Mouse (Mus musculus) forebrain, postnatal 0 days (tissue): ENCODE data around the gene Spindoc. TPM values are rescaled to one million over a fixed set of nuclear protein-coding genes. Genes with fewer than 3 reads are reported as not detected.
A peak's percentile ranks its signal among the peaks of the same experiment; 100 is the strongest.

Experiments used
- ATAC-seq: fragments of 200-750 bp; cut with Nextera tagmentation; 2 replicates; pipeline ENCODE4 v1.8.0; 2017; ENCODE audit warnings: mild to moderate bottlenecking, moderate library complexity
- DNase-seq: peaks from one replicate; pipeline ENCODE4 v3.0.0-alpha.2; 2015
- H3K27ac ChIP-seq: fragments of 300-500 bp; sonication (generic); 2 replicates; pipeline ENCODE4 v1.5.1; 2014; ENCODE audit warnings: low read depth, mild to moderate bottlenecking, antibody characterized with exemption, low read length, moderate library complexity, mixed read lengths
- H3K27me3 ChIP-seq: fragments of 300-500 bp; sonication (generic); 2 replicates; pipeline ENCODE4 v1.6.1; 2014; ENCODE audit warnings: mild to moderate bottlenecking, low read length, mixed read lengths; ENCODE audit not compliant: insufficient read depth
- H3K36me3 ChIP-seq: fragments of 300-500 bp; sonication (generic); 2 replicates; pipeline ENCODE4 v1.6.1; 2014; ENCODE audit warnings: mild to moderate bottlenecking, moderate library complexity; ENCODE audit not compliant: insufficient read depth
- H3K4me1 ChIP-seq: fragments of 300-500 bp; sonication (generic); 2 replicates; pipeline ENCODE4 v1.6.1; 2014; ENCODE audit warnings: antibody characterized with exemption; ENCODE audit not compliant: insufficient read depth
- H3K4me2 ChIP-seq: fragments of 300-500 bp; sonication (generic); 2 replicates; pipeline ENCODE4 v1.6.1; 2014; ENCODE audit warnings: low read depth, mild to moderate bottlenecking, moderate library complexity
- H3K4me3 ChIP-seq: fragments of 300-500 bp; sonication (generic); 2 replicates; pipeline ENCODE4 v1.5.1; 2014; ENCODE audit warnings: low read depth, low read length, mixed read lengths
- H3K9ac ChIP-seq: fragments of 300-500 bp; sonication (generic); 2 replicates; pipeline ENCODE4 v1.6.1; 2014; ENCODE audit warnings: mild to moderate bottlenecking
- H3K9me3 ChIP-seq: fragments of 300-500 bp; sonication (generic); 2 replicates; pipeline ENCODE4 v1.6.1; 2016; ENCODE audit warnings: low read length
- CTCF ChIP-seq: sonication (generic); IDR thresholded peaks from 2 replicates; pipeline ENCODE4 v1.5.1; 2016; ENCODE audit warnings: antibody characterized with exemption, control low read depth, low read depth
- WGBS: fragments of 180-500 bp; shearing (Covaris S2); extraction: QIAGEN DNeasy Blood & Tissue Kit; methylation state at CpG from one replicate; pipeline ENCODE4 v1.1.7; 2014; 5-methylcytosine and 5-hydroxymethylcytosine counted together
- polyA plus RNA-seq: library from polyadenylated mRNA; unstranded; fragments of >200 nt; fragmentation: Nextera tagmentation; extraction: Ambion mirVana; gene quantifications from 2 replicates; pipeline ENCODE4 v1.2.1, GENCODE M21; 2015
- total RNA-seq: library from RNA; depleted of rRNA; stranded (reverse); fragments of >200 nt; gene quantifications from 2 replicates; pipeline ENCODE4 v1.2.3, GENCODE M21; 2014

The Spindoc gene
- total and polyA plus RNA-seq, 2 experiments from 2014 or later: 20.8 to 48.9 TPM

- 4% methylated on average over 36 of the region's 46 CpGs for WGBS
- Histone ChIP-seq H3K9ac (peak overlapping the region; percentile 95), H3K4me3 (peak overlapping the region; percentile 93), H3K4me1 (peaks cover 21% of the 10 kb centered on the region), H3K36me3 (peaks cover 4% of the 10 kb centered on the region; the same call in 1 of the 2 replicates), H3K27me3 (no peaks in the 10 kb centered on the region), H3K4me2 (peak overlapping the region; percentile 75), H3K27ac (peak overlapping the region; percentile 87), H3K9me3 (no peaks in the 10 kb centered on the region)
- ATAC-seq (peak; percentile 62), DNase-seq (peak; percentile 35)
- TF ChIP-seq CTCF: no peak
Measured at GRCm38 (mm10) chr19:7340780-7341475, 41.9 kb downstream of the Spindoc start.

- Histone ChIP-seq H3K36me3 (peaks cover 4% of the 10 kb centered on the region; the same call in 1 of the 2 replicates), H3K4me1 (peaks cover 21% of the 10 kb centered on the region), H3K9me3 (no peaks in the 10 kb centered on the region), H3K27me3 (no peaks in the 10 kb centered on the region), H3K4me3 (peak overlapping the region; percentile 93), H3K9ac (peak overlapping the region; percentile 95), H3K27ac (peak overlapping the region; percentile 87), H3K4me2 (peak overlapping the region; percentile 75)
- under 1% methylated on average over 15 of the region's 15 CpGs for WGBS
- DNase-seq (peak; percentile 38), ATAC-seq (no peak)
- TF ChIP-seq CTCF: no peak
Measured at GRCm38 (mm10) chr19:7340371-7340779, 42.4 kb downstream of the Spindoc start.

GRCm38 (mm10) chr19:7339867-7340266 lies 42.9 kb downstream of the Spindoc start:
- Histone ChIP-seq H3K4me1 (peaks cover 21% of the 10 kb centered on the region), H3K27ac (no peak overlapping the region), H3K36me3 (peaks cover 4% of the 10 kb centered on the region; the same call in 1 of the 2 replicates), H3K4me3 (peak overlapping the region; percentile 93), H3K27me3 (no peaks in the 10 kb centered on the region), H3K9ac (peak overlapping the region; percentile 95), H3K4me2 (peak overlapping the region; percentile 75), H3K9me3 (no peaks in the 10 kb centered on the region)
- ATAC-seq (no peak), DNase-seq (no peak)
- TF ChIP-seq CTCF: no peak
- 35% methylated on average over 4 of the region's 4 CpGs for WGBS

GRCm38 (mm10) chr19:7339026-7339425 lies 43.8 kb downstream of the Spindoc start:
- Histone ChIP-seq H3K4me3 (no peak overlapping the region), H3K9ac (peak overlapping the region; percentile 32; the same call in 1 of the 2 replicates), H3K27ac (no peak overlapping the region), H3K4me1 (peaks cover 21% of the 10 kb centered on the region), H3K4me2 (peak overlapping the region; percentile 75), H3K9me3 (no peaks in the 10 kb centered on the region), H3K36me3 (peaks cover 4% of the 10 kb centered on the region; the same call in 1 of the 2 replicates), H3K27me3 (no peaks in the 10 kb centered on the region)
- no peak for TF ChIP-seq CTCF
- 71% methylated on average over 5 of the region's 5 CpGs for WGBS
- no peak for ATAC-seq
- DNase-seq: no peak

DNA sequence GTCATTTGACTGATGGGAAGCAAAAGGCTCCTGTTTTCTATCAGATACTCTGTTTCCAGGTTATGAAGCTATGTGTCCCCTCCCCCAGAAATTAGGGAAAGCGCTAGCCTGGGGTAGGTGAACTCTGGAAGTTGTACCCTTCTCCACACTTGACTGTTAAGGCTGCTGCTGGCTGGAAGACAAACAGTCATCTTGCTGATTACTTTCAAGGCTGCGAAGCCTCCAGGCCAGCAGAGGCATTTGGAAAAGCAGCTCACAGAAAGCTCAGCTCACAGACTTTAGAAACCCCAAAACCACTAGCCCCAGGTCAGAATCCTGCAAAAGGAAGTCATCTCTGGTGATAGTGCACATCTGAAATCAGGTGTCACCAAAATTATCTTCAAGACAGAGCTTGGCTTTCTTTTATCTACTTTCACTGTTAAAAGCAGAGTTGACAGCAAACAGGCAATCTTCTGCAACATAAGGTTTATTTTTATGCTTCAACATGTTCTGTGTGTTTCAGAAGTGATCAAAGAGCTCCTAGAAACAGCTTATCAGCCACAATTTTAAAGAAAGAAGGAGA lies 44.9 kb downstream of the Spindoc start:
- 92% methylated on average over 2 of the region's 2 CpGs for WGBS
- H3K36me3 ChIP-seq: peaks cover 4% of the 10 kb centered on the region
- H3K4me1 ChIP-seq: peaks cover 21% of the 10 kb centered on the region
- no peak overlapping the region for H3K4me3 ChIP-seq
- no peaks in the 10 kb centered on the region for H3K9me3 ChIP-seq
- ATAC-seq (no peak), DNase-seq (no peak)
- H3K27me3 ChIP-seq: no peaks in the 10 kb centered on the region
- H3K9ac ChIP-seq: 0 out of 2 replicates have a peak overlapping the region, but pooled peaks have one; percentile 1
- no peak for TF ChIP-seq CTCF
- no peak overlapping the region for H3K27ac ChIP-seq
- H3K4me2 ChIP-seq: 0 out of 2 replicates have a peak overlapping the region, but pooled peaks have one; percentile 75

GRCm38 (mm10) chr19:7335656-7336055 lies 47.1 kb downstream of the Spindoc start:
- ATAC-seq (no peak), DNase-seq (no peak)
- no peak overlapping the region for H3K27ac ChIP-seq
- WGBS: 75% methylated on average over 4 of the region's 4 CpGs
- no peak overlapping the region for H3K9ac ChIP-seq
- H3K4me3 ChIP-seq: no peak overlapping the region
- no peaks in the 10 kb centered on the region for H3K9me3 ChIP-seq
- no peak overlapping the region for H3K4me2 ChIP-seq
- no peaks in the 10 kb centered on the region for H3K27me3 ChIP-seq
- H3K36me3 ChIP-seq: peaks cover 9% of the 10 kb centered on the region
- TF ChIP-seq CTCF: no peak
- peaks cover 18% of the 10 kb centered on the region for H3K4me1 ChIP-seq

DNA sequence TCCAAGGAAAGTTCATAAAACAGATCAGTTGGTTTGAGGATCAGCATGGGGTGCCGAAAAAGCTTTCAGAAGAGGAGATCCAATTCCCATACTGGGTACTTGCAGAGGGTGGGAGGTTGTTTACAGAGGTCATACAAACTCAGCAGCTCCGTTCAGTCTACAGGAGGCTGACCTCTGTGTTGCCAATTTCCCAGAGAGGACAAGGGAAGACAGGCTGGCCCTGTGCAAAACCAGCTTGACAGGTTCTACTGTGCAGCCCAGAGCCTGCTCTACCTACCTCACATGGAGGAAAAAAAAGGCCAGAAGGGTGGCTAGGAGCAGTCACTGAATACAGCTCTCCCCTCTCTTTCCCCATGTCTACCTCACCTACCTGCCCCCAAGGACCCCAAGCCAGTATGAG lies 48.7 kb downstream of the Spindoc start:
- ATAC-seq (no peak), DNase-seq (no peak)
- Histone ChIP-seq H3K4me2 (no peak overlapping the region), H3K9ac (no peak overlapping the region), H3K4me3 (no peak overlapping the region), H3K9me3 (no peaks in the 10 kb centered on the region), H3K27ac (no peak overlapping the region), H3K36me3 (peaks cover 9% of the 10 kb centered on the region), H3K4me1 (peaks cover 9% of the 10 kb centered on the region), H3K27me3 (no peaks in the 10 kb centered on the region)
- WGBS: 84% methylated on average over 2 of the region's 2 CpGs
- no peak for TF ChIP-seq CTCF
